Mouse (Mus musculus): Measurements from ENCODE around the gene Vmn1r160.
"Not testable (repeated sequence)": the region's sequence is repeated elsewhere in the genome, so short reads cannot be mapped to it uniquely, and the experiment has no call there.

Vmn1r160 gene

DNA sequence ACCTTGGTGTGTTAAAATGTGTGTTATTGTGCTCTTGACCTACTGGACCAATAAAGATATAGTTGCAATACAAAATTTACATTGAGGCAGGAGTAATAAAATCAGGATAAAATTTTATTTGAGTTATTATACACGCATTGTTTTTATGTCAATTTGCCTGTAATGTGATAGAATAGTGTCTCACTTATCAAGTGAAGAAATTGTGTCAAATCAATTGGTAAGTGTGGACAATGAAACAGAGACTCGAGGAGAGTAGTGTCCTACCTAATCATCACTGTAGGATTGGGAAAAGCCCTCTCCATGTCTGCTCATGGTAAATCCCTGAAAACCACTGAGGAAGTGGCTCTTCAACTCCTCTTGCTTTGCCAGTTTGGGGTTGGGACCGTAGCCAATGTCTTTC lies at the start of gene Vmn1r160:
Gene Vmn1r160, plus strand, starts transcription at position 301 of the 400 bp plus-strand sequence.
- not testable (repeated sequence) for DNase-seq (ENCODE audit: low spot score in 2 of 2)

DNA sequence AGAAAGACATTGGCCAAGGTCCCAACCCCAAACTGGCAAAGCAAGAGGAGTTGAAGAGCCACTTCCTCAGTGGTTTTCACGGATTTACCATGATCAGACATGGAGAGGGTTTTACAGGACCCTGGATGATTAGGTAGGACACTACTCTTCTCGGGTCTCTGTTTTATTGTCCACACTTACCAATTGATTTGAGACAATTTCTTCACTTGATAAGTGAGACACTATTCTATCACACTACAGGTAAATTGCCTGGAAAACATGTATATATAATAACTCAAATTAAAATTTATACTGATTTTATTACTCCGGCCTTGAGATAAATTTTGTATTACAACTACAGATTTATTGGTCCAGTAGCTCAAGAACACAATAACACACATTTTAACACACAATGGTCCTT lies 27.5 kb upstream of the Vmn1r160 start, which contains the start of gene Vmn1r159:
Gene Vmn1r159, minus strand, starts transcription at position 101 of the 400 bp plus-strand sequence.
- DNase-seq (ENCODE audit: low spot score in 2 of 2): not testable (repeated sequence)
